Mouse (Mus musculus) 3T3-L1 (cell line): ENCODE results near the gene Tnfaip8l1.
A peak's percentile ranks its signal among the peaks of the same experiment; 100 is the strongest.

Experiments used
- DNase-seq: peaks from one replicate; pipeline ENCODE4 v3.0.0-alpha.2; 2015; ENCODE audit warnings: low read depth, low spot score

The Tnfaip8l1 gene

DNA sequence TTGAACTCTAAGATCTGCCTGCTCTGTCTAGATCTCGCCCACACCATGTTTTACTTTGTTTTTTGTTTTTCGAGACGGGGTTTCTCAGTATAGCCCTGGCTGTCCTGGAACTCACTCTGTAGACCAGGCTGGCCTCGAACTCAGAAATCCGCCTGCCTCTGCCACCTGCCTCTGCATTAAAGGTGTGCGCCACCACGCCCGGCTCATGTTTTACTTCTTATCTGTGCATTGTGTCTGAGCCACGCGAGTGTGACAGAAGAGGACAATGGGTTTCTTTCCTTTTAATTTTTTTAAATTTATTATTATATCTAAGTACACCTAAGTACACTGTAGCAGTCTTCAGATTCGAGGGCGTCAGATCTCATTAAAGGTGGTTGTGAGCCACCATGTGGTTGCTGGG lies 57.0 kb downstream of the Tnfaip8l1 start:
- DNase-seq, result no peak

DNA sequence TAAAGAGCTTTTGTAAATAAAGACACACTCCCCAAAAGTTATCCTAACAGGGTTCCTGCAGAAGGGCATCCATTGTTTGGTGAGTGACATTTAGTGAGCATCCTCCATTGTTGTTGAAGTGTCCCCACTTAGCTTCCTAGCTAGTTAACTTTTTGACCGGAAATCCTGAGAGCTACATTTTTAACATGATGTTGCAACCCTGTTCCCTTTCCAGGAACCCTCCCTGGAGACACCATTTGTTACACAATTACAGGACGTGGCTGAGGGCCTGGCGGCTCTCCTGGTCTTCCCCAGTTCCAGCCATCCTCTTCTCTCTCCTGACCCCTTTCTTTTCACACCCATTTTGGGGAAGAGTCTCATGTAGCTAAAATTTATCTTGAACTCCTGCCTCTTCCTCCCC lies 57.5 kb downstream of the Tnfaip8l1 start:
- DNase-seq, result peak; percentile 78
